Mouse (Mus musculus): ENCODE results near the gene Notch4. TPM values are rescaled to one million over a fixed set of nuclear protein-coding genes. Genes with fewer than 3 reads are reported as not detected.
A peak's percentile ranks its signal among the peaks of the same experiment; 100 is the strongest.

The Notch4 gene
- polyA plus RNA-seq, 1 experiment from 2014 or later = 1.4 TPM

DNA sequence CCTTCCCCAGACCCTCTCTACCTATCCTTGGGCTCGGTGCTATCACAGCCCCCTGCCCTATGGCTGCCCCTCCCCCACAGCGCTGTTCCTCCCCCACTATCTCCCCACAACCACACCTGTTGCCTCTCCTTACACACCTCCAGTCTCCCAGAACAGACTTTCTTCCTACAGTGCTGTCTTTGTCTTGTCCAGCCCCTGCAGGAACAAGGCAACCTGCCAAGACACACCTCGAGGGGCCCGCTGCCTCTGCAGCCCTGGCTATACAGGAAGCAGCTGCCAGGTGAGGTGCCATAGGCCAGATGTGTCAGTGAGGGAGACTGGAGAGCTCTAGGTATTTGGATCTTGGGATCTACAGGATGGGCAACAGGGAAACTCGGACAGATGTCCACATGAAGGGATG is 12.5 kb downstream of the Notch4 start:
- Histone ChIP-seq H3K4me3 (ENCODE audit: low read depth, low read length) (no peak overlapping the region), H3K4me1 (replicated peaks; ENCODE audit: control insufficient read depth, insufficient read depth, low read length) (no peaks in the 10 kb centered on the region; the same call in 1 of the 2 replicates), H3K36me3 (ENCODE audit: control insufficient read depth, insufficient read depth) (no peaks in the 10 kb centered on the region), H3K27ac (ENCODE audit: low read depth, low read length) (peak overlapping the region; percentile 57; the same call in 1 of the 2 replicates), H3K9ac (ENCODE audit: low read depth, low read length) (no peak overlapping the region), H3K4me2 (replicated peaks; ENCODE audit: low read depth) (no peak overlapping the region), H3K9me3 (ENCODE audit: control insufficient read depth) (no peaks in the 10 kb centered on the region), H3K27me3 (replicated peaks; ENCODE audit: control insufficient read depth, insufficient read depth, low read length) (no peaks in the 10 kb centered on the region)
- TF ChIP-seq CTCF (IDR thresholded peaks at IDR 0.05; ENCODE audit: low read depth) = no peak
- ATAC-seq = peak; percentile 89
- 30% methylated on average over 5 of the region's 5 CpGs for WGBS

- Histone ChIP-seq H3K9me3 (ENCODE audit: control insufficient read depth) (no peaks in the 10 kb centered on the region), H3K27me3 (replicated peaks; ENCODE audit: control insufficient read depth, insufficient read depth, low read length) (no peaks in the 10 kb centered on the region), H3K4me3 (ENCODE audit: low read depth, low read length) (no peak overlapping the region), H3K36me3 (ENCODE audit: control insufficient read depth, insufficient read depth) (no peaks in the 10 kb centered on the region), H3K9ac (ENCODE audit: low read depth, low read length) (no peak overlapping the region), H3K27ac (ENCODE audit: low read depth, low read length) (no peak overlapping the region), H3K4me2 (replicated peaks; ENCODE audit: low read depth) (no peak overlapping the region), H3K4me1 (replicated peaks; ENCODE audit: control insufficient read depth, insufficient read depth, low read length) (no peaks in the 10 kb centered on the region; the same call in 1 of the 2 replicates)
- TF ChIP-seq CTCF (IDR thresholded peaks at IDR 0.05; ENCODE audit: low read depth) = no peak
- WGBS = 89% methylated on average over 3 of the region's 3 CpGs
- no peak for ATAC-seq
Measured at GRCm38 (mm10) chr17:34578070-34578469, 14.0 kb downstream of the Notch4 start.

GRCm38 (mm10) chr17:34582528-34582927 is 18.5 kb downstream of the Notch4 start:
- ATAC-seq = no peak
- no peaks in the 10 kb centered on the region for H3K4me1 ChIP-seq (replicated peaks; ENCODE audit: control insufficient read depth, insufficient read depth, low read length)
- H3K9me3 ChIP-seq (ENCODE audit: control insufficient read depth) = no peaks in the 10 kb centered on the region
- H3K9ac ChIP-seq (ENCODE audit: low read depth, low read length) = no peak overlapping the region
- WGBS = 84% methylated on average over 12 of the region's 12 CpGs
- H3K4me2 ChIP-seq (replicated peaks; ENCODE audit: low read depth) = no peak overlapping the region
- no peak overlapping the region for H3K4me3 ChIP-seq (ENCODE audit: low read depth, low read length)
- no peaks in the 10 kb centered on the region for H3K27me3 ChIP-seq (replicated peaks; ENCODE audit: control insufficient read depth, insufficient read depth, low read length)
- TF ChIP-seq CTCF (IDR thresholded peaks at IDR 0.05; ENCODE audit: low read depth) = no peak
- no peaks in the 10 kb centered on the region for H3K36me3 ChIP-seq (ENCODE audit: control insufficient read depth, insufficient read depth)
- H3K27ac ChIP-seq (ENCODE audit: low read depth, low read length) = no peak overlapping the region

DNA sequence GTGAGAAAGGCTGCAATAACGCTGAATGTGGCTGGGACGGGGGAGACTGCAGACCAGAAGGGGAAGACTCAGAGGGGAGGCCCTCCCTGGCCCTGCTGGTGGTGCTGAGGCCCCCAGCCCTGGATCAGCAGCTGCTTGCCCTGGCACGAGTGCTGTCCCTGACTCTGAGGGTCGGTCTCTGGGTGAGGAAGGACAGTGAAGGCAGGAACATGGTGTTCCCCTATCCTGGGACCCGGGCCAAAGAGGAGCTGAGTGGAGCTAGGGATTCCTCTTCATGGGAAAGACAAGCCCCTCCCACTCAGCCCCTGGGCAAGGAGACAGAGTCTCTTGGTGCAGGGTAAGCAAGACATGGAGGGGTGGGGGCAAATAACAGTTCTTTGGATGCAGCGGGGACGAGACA is 19.3 kb downstream of the Notch4 start:
- WGBS = 59% methylated on average over 7 of the region's 7 CpGs
- no peak for TF ChIP-seq CTCF (IDR thresholded peaks at IDR 0.05; ENCODE audit: low read depth)
- ATAC-seq = no peak
- Histone ChIP-seq H3K4me1 (replicated peaks; ENCODE audit: control insufficient read depth, insufficient read depth, low read length) (peaks cover 6% of the 10 kb centered on the region; the same call in 1 of the 2 replicates), H3K36me3 (ENCODE audit: control insufficient read depth, insufficient read depth) (no peaks in the 10 kb centered on the region), H3K27ac (ENCODE audit: low read depth, low read length) (no peak overlapping the region), H3K4me3 (ENCODE audit: low read depth, low read length) (no peak overlapping the region), H3K9ac (ENCODE audit: low read depth, low read length) (no peak overlapping the region), H3K27me3 (replicated peaks; ENCODE audit: control insufficient read depth, insufficient read depth, low read length) (no peaks in the 10 kb centered on the region), H3K9me3 (ENCODE audit: control insufficient read depth) (no peaks in the 10 kb centered on the region), H3K4me2 (replicated peaks; ENCODE audit: low read depth) (no peak overlapping the region)

GRCm38 (mm10) chr17:34583819-34584218 is 19.8 kb downstream of the Notch4 start:
- no peak for TF ChIP-seq CTCF (IDR thresholded peaks at IDR 0.05; ENCODE audit: low read depth)
- Histone ChIP-seq H3K27me3 (replicated peaks; ENCODE audit: control insufficient read depth, insufficient read depth, low read length) (no peaks in the 10 kb centered on the region), H3K4me1 (replicated peaks; ENCODE audit: control insufficient read depth, insufficient read depth, low read length) (peaks cover 6% of the 10 kb centered on the region; the same call in 1 of the 2 replicates), H3K36me3 (ENCODE audit: control insufficient read depth, insufficient read depth) (no peaks in the 10 kb centered on the region), H3K9ac (ENCODE audit: low read depth, low read length) (no peak overlapping the region), H3K9me3 (ENCODE audit: control insufficient read depth) (no peaks in the 10 kb centered on the region), H3K4me2 (replicated peaks; ENCODE audit: low read depth) (no peak overlapping the region), H3K27ac (ENCODE audit: low read depth, low read length) (no peak overlapping the region), H3K4me3 (ENCODE audit: low read depth, low read length) (no peak overlapping the region)
- WGBS = 93% methylated on average over 8 of the region's 8 CpGs
- no peak for ATAC-seq

GRCm38 (mm10) chr17:34585121-34585520 is 21.1 kb downstream of the Notch4 start:
- Histone ChIP-seq H3K9ac (ENCODE audit: low read depth, low read length) (no peak overlapping the region), H3K4me3 (ENCODE audit: low read depth, low read length) (no peak overlapping the region), H3K36me3 (ENCODE audit: control insufficient read depth, insufficient read depth) (no peaks in the 10 kb centered on the region), H3K4me1 (replicated peaks; ENCODE audit: control insufficient read depth, insufficient read depth, low read length) (peaks cover 6% of the 10 kb centered on the region; the same call in 1 of the 2 replicates), H3K4me2 (replicated peaks; ENCODE audit: low read depth) (no peak overlapping the region), H3K27ac (ENCODE audit: low read depth, low read length) (no peak overlapping the region), H3K9me3 (ENCODE audit: control insufficient read depth) (no peaks in the 10 kb centered on the region), H3K27me3 (replicated peaks; ENCODE audit: control insufficient read depth, insufficient read depth, low read length) (no peaks in the 10 kb centered on the region)
- TF ChIP-seq CTCF (IDR thresholded peaks at IDR 0.05; ENCODE audit: low read depth) = no peak
- no peak for ATAC-seq
- WGBS = 92% methylated on average over 8 of the region's 8 CpGs
